Mouse (Mus musculus): Measurements from ENCODE around the gene Dnmt3a. TPM values are rescaled to one million over a fixed set of nuclear protein-coding genes. Genes with fewer than 3 reads are reported as not detected.

Dnmt3a gene
- polyA plus RNA-seq, 1 experiment from 2014 or later = 69.5 TPM

- no peak overlapping the region for H3K9ac ChIP-seq (replicated peaks; ENCODE audit: low read length)
- WGBS = 19% methylated on average over 6 of the region's 6 CpGs
- H3K4me2 ChIP-seq (ENCODE audit: low read depth, low read length) = no peak overlapping the region
- H3K9me3 ChIP-seq (replicated peaks; ENCODE audit: control insufficient read depth, low read length) = no peaks in the 10 kb centered on the region
- H3K4me3 ChIP-seq (ENCODE audit: low read depth, low read length) = no peak overlapping the region
- H3K27me3 ChIP-seq (ENCODE audit: control insufficient read depth, insufficient read depth, low read length) = no peaks in the 10 kb centered on the region
- no peak overlapping the region for H3K27ac ChIP-seq (replicated peaks; ENCODE audit: low read depth, low read length)
- peaks cover 2% of the 10 kb centered on the region; the same call in 1 of the 2 replicates for H3K4me1 ChIP-seq (ENCODE audit: control insufficient read depth, insufficient read depth, low read length)
- peak; percentile 53 for DNase-seq (ENCODE audit: low spot score)
- ATAC-seq (replicated peaks; ENCODE audit: insufficient number of reproducible peaks, low FRiP score, low TSS enrichment, low read depth) = no peak
- H3K36me3 ChIP-seq (replicated peaks; ENCODE audit: control insufficient read depth, insufficient read depth, low read depth, low read length) = no peaks in the 10 kb centered on the region
Measured at GRCm38 (mm10) chr12:3850731-3851130, 44.9 kb downstream of the Dnmt3a start.

GRCm38 (mm10) chr12:3851179-3851578, 45.4 kb downstream of the Dnmt3a start:
- 40% methylated on average over 4 of the region's 4 CpGs for WGBS

GRCm38 (mm10) chr12:3852521-3852920, 46.7 kb downstream of the Dnmt3a start:
- no peak overlapping the region for H3K9ac ChIP-seq (replicated peaks; ENCODE audit: low read length)
- WGBS = 46% methylated on average over 5 of the region's 5 CpGs
- DNase-seq (ENCODE audit: low spot score) = peak; percentile 17

More at GRCm38 (mm10) chr12:3851179-3851578, 45.4 kb downstream of the Dnmt3a start:
- Histone ChIP-seq H3K9ac (replicated peaks; ENCODE audit: low read length) (no peak overlapping the region), H3K27ac (replicated peaks; ENCODE audit: low read depth, low read length) (no peak overlapping the region), H3K4me3 (ENCODE audit: low read depth, low read length) (no peak overlapping the region), H3K4me1 (ENCODE audit: control insufficient read depth, insufficient read depth, low read length) (peaks cover 3% of the 10 kb centered on the region; the same call in 1 of the 2 replicates), H3K27me3 (ENCODE audit: control insufficient read depth, insufficient read depth, low read length) (no peaks in the 10 kb centered on the region), H3K4me2 (ENCODE audit: low read depth, low read length) (no peak overlapping the region), H3K9me3 (replicated peaks; ENCODE audit: control insufficient read depth, low read length) (no peaks in the 10 kb centered on the region), H3K36me3 (replicated peaks; ENCODE audit: control insufficient read depth, insufficient read depth, low read depth, low read length) (no peaks in the 10 kb centered on the region)
- no peak for DNase-seq (ENCODE audit: low spot score)
- ATAC-seq (replicated peaks; ENCODE audit: insufficient number of reproducible peaks, low FRiP score, low TSS enrichment, low read depth) = no peak

GRCm38 (mm10) chr12:3854419-3854818, 48.6 kb downstream of the Dnmt3a start:
- H3K27me3 ChIP-seq (ENCODE audit: control insufficient read depth, insufficient read depth, low read length) = no peaks in the 10 kb centered on the region
- H3K4me2 ChIP-seq (ENCODE audit: low read depth, low read length) = no peak overlapping the region
- no peak overlapping the region for H3K27ac ChIP-seq (replicated peaks; ENCODE audit: low read depth, low read length)
- no peak overlapping the region for H3K4me3 ChIP-seq (ENCODE audit: low read depth, low read length)
- H3K9ac ChIP-seq (replicated peaks; ENCODE audit: low read length) = no peak overlapping the region
- H3K9me3 ChIP-seq (replicated peaks; ENCODE audit: control insufficient read depth, low read length) = no peaks in the 10 kb centered on the region
- H3K36me3 ChIP-seq (replicated peaks; ENCODE audit: control insufficient read depth, insufficient read depth, low read depth, low read length) = no peaks in the 10 kb centered on the region
- H3K4me1 ChIP-seq (ENCODE audit: control insufficient read depth, insufficient read depth, low read length) = peaks cover 3% of the 10 kb centered on the region; the same call in 1 of the 2 replicates
- no peak for DNase-seq (ENCODE audit: low spot score)
- ATAC-seq (replicated peaks; ENCODE audit: insufficient number of reproducible peaks, low FRiP score, low TSS enrichment, low read depth) = no peak
- 76% methylated on average over 4 of the region's 4 CpGs for WGBS

More at GRCm38 (mm10) chr12:3852521-3852920, 46.7 kb downstream of the Dnmt3a start:
- H3K36me3 ChIP-seq (replicated peaks; ENCODE audit: control insufficient read depth, insufficient read depth, low read depth, low read length) = no peaks in the 10 kb centered on the region
- no peaks in the 10 kb centered on the region for H3K9me3 ChIP-seq (replicated peaks; ENCODE audit: control insufficient read depth, low read length)
- H3K27ac ChIP-seq (replicated peaks; ENCODE audit: low read depth, low read length) = no peak overlapping the region
- H3K4me3 ChIP-seq (ENCODE audit: low read depth, low read length) = no peak overlapping the region
- ATAC-seq (replicated peaks; ENCODE audit: insufficient number of reproducible peaks, low FRiP score, low TSS enrichment, low read depth) = no peak
- H3K4me1 ChIP-seq (ENCODE audit: control insufficient read depth, insufficient read depth, low read length) = peaks cover 3% of the 10 kb centered on the region; the same call in 1 of the 2 replicates
- no peak overlapping the region for H3K4me2 ChIP-seq (ENCODE audit: low read depth, low read length)
- no peaks in the 10 kb centered on the region for H3K27me3 ChIP-seq (ENCODE audit: control insufficient read depth, insufficient read depth, low read length)

GRCm38 (mm10) chr12:3855762-3856501, 50.1 kb downstream of the Dnmt3a start:
- ATAC-seq (replicated peaks; ENCODE audit: insufficient number of reproducible peaks, low FRiP score, low TSS enrichment, low read depth) (0 out of 2 replicates have a peak, but pooled peaks have one; percentile 51), DNase-seq (ENCODE audit: low spot score) (peak; percentile 17)
- Histone ChIP-seq H3K9ac (replicated peaks; ENCODE audit: low read length) (no peak overlapping the region), H3K27ac (replicated peaks; ENCODE audit: low read depth, low read length) (0 out of 2 replicates have a peak overlapping the region, but pooled peaks have one; percentile 6), H3K27me3 (ENCODE audit: control insufficient read depth, insufficient read depth, low read length) (no peaks in the 10 kb centered on the region), H3K4me2 (ENCODE audit: low read depth, low read length) (no peak overlapping the region; the same call in 1 of the 2 replicates), H3K4me1 (ENCODE audit: control insufficient read depth, insufficient read depth, low read length) (peaks cover 3% of the 10 kb centered on the region; the same call in 1 of the 2 replicates), H3K4me3 (ENCODE audit: low read depth, low read length) (no peak overlapping the region), H3K9me3 (replicated peaks; ENCODE audit: control insufficient read depth, low read length) (no peaks in the 10 kb centered on the region), H3K36me3 (replicated peaks; ENCODE audit: control insufficient read depth, insufficient read depth, low read depth, low read length) (no peaks in the 10 kb centered on the region)
- 46% methylated on average over 7 of the region's 7 CpGs for WGBS

- H3K9me3 ChIP-seq (replicated peaks; ENCODE audit: control insufficient read depth, low read length) = no peaks in the 10 kb centered on the region
- no peak overlapping the region for H3K9ac ChIP-seq (replicated peaks; ENCODE audit: low read length)
- H3K4me3 ChIP-seq (ENCODE audit: low read depth, low read length) = no peak overlapping the region
- 84% methylated on average over 2 of the region's 2 CpGs for WGBS
- DNase-seq (ENCODE audit: low spot score) (no peak), ATAC-seq (replicated peaks; ENCODE audit: insufficient number of reproducible peaks, low FRiP score, low TSS enrichment, low read depth) (no peak)
- H3K4me1 ChIP-seq (ENCODE audit: control insufficient read depth, insufficient read depth, low read length) = peaks cover 3% of the 10 kb centered on the region; the same call in 1 of the 2 replicates
- H3K27ac ChIP-seq (replicated peaks; ENCODE audit: low read depth, low read length) = no peak overlapping the region
- H3K4me2 ChIP-seq (ENCODE audit: low read depth, low read length) = no peak overlapping the region
- H3K36me3 ChIP-seq (replicated peaks; ENCODE audit: control insufficient read depth, insufficient read depth, low read depth, low read length) = no peaks in the 10 kb centered on the region
- H3K27me3 ChIP-seq (ENCODE audit: control insufficient read depth, insufficient read depth, low read length) = no peaks in the 10 kb centered on the region
Measured at GRCm38 (mm10) chr12:3856748-3857147, 50.9 kb downstream of the Dnmt3a start.

- Histone ChIP-seq H3K9me3 (replicated peaks; ENCODE audit: control insufficient read depth, low read length) (no peaks in the 10 kb centered on the region), H3K4me1 (ENCODE audit: control insufficient read depth, insufficient read depth, low read length) (peaks cover 3% of the 10 kb centered on the region; the same call in 1 of the 2 replicates), H3K4me2 (ENCODE audit: low read depth, low read length) (no peak overlapping the region), H3K9ac (replicated peaks; ENCODE audit: low read length) (no peak overlapping the region), H3K27me3 (ENCODE audit: control insufficient read depth, insufficient read depth, low read length) (no peaks in the 10 kb centered on the region), H3K4me3 (ENCODE audit: low read depth, low read length) (no peak overlapping the region), H3K27ac (replicated peaks; ENCODE audit: low read depth, low read length) (no peak overlapping the region), H3K36me3 (replicated peaks; ENCODE audit: control insufficient read depth, insufficient read depth, low read depth, low read length) (no peaks in the 10 kb centered on the region)
- DNase-seq (ENCODE audit: low spot score) = no peak
- ATAC-seq (replicated peaks; ENCODE audit: insufficient number of reproducible peaks, low FRiP score, low TSS enrichment, low read depth) = no peak
- WGBS = 79% methylated on average over 3 of the region's 3 CpGs
Measured at GRCm38 (mm10) chr12:3857231-3857630, 51.4 kb downstream of the Dnmt3a start.

- no peak for ATAC-seq (replicated peaks; ENCODE audit: insufficient number of reproducible peaks, low FRiP score, low TSS enrichment, low read depth)
- Histone ChIP-seq H3K4me1 (ENCODE audit: control insufficient read depth, insufficient read depth, low read length) (peaks cover 3% of the 10 kb centered on the region; the same call in 1 of the 2 replicates), H3K4me2 (ENCODE audit: low read depth, low read length) (no peak overlapping the region), H3K4me3 (ENCODE audit: low read depth, low read length) (no peak overlapping the region), H3K9me3 (replicated peaks; ENCODE audit: control insufficient read depth, low read length) (no peaks in the 10 kb centered on the region), H3K36me3 (replicated peaks; ENCODE audit: control insufficient read depth, insufficient read depth, low read depth, low read length) (no peaks in the 10 kb centered on the region), H3K27ac (replicated peaks; ENCODE audit: low read depth, low read length) (no peak overlapping the region), H3K9ac (replicated peaks; ENCODE audit: low read length) (no peak overlapping the region), H3K27me3 (ENCODE audit: control insufficient read depth, insufficient read depth, low read length) (no peaks in the 10 kb centered on the region)
- no peak for DNase-seq (ENCODE audit: low spot score)
- 75% methylated on average over 9 of the region's 9 CpGs for WGBS
Measured at GRCm38 (mm10) chr12:3857773-3858172, 52.0 kb downstream of the Dnmt3a start.

All from embryonic facial prominence, embryonic 11.5 days (tissue).